17 mouse cellular contexts compared by ENCODE assay signal in the genomic region with DNA sequence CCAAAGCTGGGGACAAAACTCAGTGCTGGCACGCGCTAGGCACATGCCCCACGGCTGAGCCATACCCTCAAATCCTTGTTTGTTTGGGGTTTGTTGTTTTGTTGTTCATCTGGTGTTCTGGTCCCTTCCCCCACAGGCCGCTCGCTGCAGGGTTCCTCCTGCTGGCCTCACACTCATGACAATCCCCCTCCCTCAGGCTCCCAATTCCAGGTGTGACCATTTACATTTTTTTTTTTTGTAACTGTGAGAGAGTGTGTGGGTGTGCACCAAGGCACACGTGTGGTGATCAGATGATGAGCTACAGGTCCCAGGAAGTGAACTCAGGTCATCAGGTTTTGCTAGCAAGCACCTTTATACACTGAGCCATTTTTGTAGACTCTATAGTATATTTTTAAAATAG.
"Had no signal": no experiment of that assay in that cellular context is flagged by ENCODE, and none has a peak within 500 bp of the region (broad histone marks: within the 10 kb centered on the region; RNA-seq: fewer than 3 reads in every experiment).

No protein-coding gene starts in this region.

- H3K4me3 ChIP-seq: limb, embryonic 12.5 days; limb, embryonic 15.5 days; midbrain, embryonic 12.5 days; midbrain, embryonic 15.5 days; neural tube, embryonic 13.5 days; stomach, embryonic 15.5 days had no signal

- H3K27me3 ChIP-seq: limb, embryonic 12.5 days; limb, embryonic 15.5 days; midbrain, embryonic 12.5 days; midbrain, embryonic 15.5 days; neural tube, embryonic 13.5 days; stomach, embryonic 15.5 days had no signal

- H3K9me3 ChIP-seq: limb, embryonic 12.5 days; limb, embryonic 15.5 days; midbrain, embryonic 12.5 days; midbrain, embryonic 15.5 days; neural tube, embryonic 13.5 days; stomach, embryonic 15.5 days had no signal

- H3K4me1 ChIP-seq: limb, embryonic 12.5 days; limb, embryonic 15.5 days; midbrain, embryonic 12.5 days; midbrain, embryonic 15.5 days; neural tube, embryonic 13.5 days had no signal

- H3K27ac ChIP-seq: kidney, postnatal 0 days; limb, embryonic 12.5 days; limb, embryonic 15.5 days; liver, embryonic 14.5 days; macrophage; midbrain, embryonic 12.5 days; midbrain, embryonic 15.5 days; neural tube, embryonic 13.5 days; stomach, embryonic 15.5 days had no signal

- ATAC-seq: intestine, postnatal 0 days; liver, postnatal 0 days; lung, postnatal 0 days; midbrain, embryonic 15.5 days had no signal

- DNase-seq: kidney, adult 2 months; kidney, postnatal 36 days; left cerebral cortex, postnatal 4 days; liver, postnatal 0 days; lung, embryonic 14.5 days; thymus, postnatal 25 days had no signal

- H3K36me3 ChIP-seq: limb, embryonic 12.5 days; limb, embryonic 15.5 days; midbrain, embryonic 12.5 days; midbrain, embryonic 15.5 days; neural tube, embryonic 13.5 days; stomach, embryonic 15.5 days had no signal
